Mouse (Mus musculus): ENCODE results near the gene Paf1.

- TF ChIP-seq NANOG (IDR thresholded peaks at IDR 0.05; ENCODE audit: borderline replicate concordance, low read length) (no peak), CTCF (conservative IDR thresholded peaks at IDR 0.05; ENCODE audit: low read length) (no peak)
Measured at GRCm38 (mm10) chr7:28438771-28439170, 46.0 kb downstream of the Paf1 start.
